Mouse (Mus musculus) CH12.LX (cell line): ENCODE measurements around the gene Clasrp. TPM values are rescaled to one million over a fixed set of nuclear protein-coding genes. Genes with fewer than 3 reads are reported as not detected.
A peak's percentile ranks its signal among the peaks of the same experiment; 100 is the strongest.

Source experiments
- DNase-seq: peaks from one replicate; pipeline ENCODE4 v3.0.0-alpha.2; 2013; ENCODE audit errors: extremely low read depth
- H3K27ac ChIP-seq: 2 replicates; pipeline ENCODE4 v1.5.1; 2012; ENCODE audit warnings: low read depth, mild to moderate bottlenecking, control low read depth, moderate library complexity; ENCODE audit not compliant: insufficient read depth
- H3K27me3 ChIP-seq: replicated peaks from 2 replicates; pipeline ENCODE3; 2012; ENCODE audit warnings: inconsistent platforms
- H3K36me3 ChIP-seq, 2 experiments: replicated peaks in 1 of 2; 2 replicates each; pipeline versions ENCODE3 to v1.6.1; 2012; ENCODE audit warnings: inconsistent platforms in 1 of 2, low read length in 1 of 2, mild to moderate bottlenecking in 1 of 2, mixed read lengths in 1 of 2, moderate library complexity in 1 of 2; ENCODE audit not compliant: control insufficient read depth in 1 of 2, insufficient read depth in 1 of 2
- H3K4me1 ChIP-seq, 2 experiments: 2 replicates each; pipeline ENCODE4 v1.6.1; 2012; ENCODE audit warnings: inconsistent platforms in 1 of 2, moderate library complexity in 1 of 2; ENCODE audit not compliant: insufficient read depth in 2 of 2, control insufficient read depth in 1 of 2
- H3K4me2 ChIP-seq: 2 replicates; pipeline ENCODE4 v1.6.1; 2012; ENCODE audit warnings: low read depth, mild to moderate bottlenecking, control low read depth; ENCODE audit not compliant: poor library complexity, insufficient read depth, severe bottlenecking
- H3K4me3 ChIP-seq, 3 experiments: fragments of 150-350 bp in 1 of 3; sonication (generic) in 1 of 3; replicated peaks in 1 of 3; 2 replicates each; pipeline versions ENCODE3 to v1.5.1; 2011 to 2012; ENCODE audit warnings: low read depth in 2 of 3, low read length in 2 of 3, mild to moderate bottlenecking in 2 of 3, moderate library complexity in 2 of 3, control low read depth in 1 of 3, improper control_type of control experiment in 1 of 3, inconsistent platforms in 1 of 3, mixed read lengths in 1 of 3; ENCODE audit not compliant: poor library complexity in 1 of 3
- H3K79me2 ChIP-seq: replicated peaks from 2 replicates; pipeline ENCODE4 v1.6.1; 2012; ENCODE audit warnings: mild to moderate bottlenecking, moderate library complexity; ENCODE audit not compliant: control insufficient read depth, poor library complexity, insufficient read depth, severe bottlenecking; ENCODE audit errors: extremely low read depth
- H3K9ac ChIP-seq: 2 replicates; pipeline ENCODE4 v1.6.1; 2012; ENCODE audit warnings: low read depth, mild to moderate bottlenecking, control low read depth, moderate library complexity; ENCODE audit not compliant: insufficient read depth
- H3K9me3 ChIP-seq: replicated peaks from 2 replicates; pipeline ENCODE3; 2012; ENCODE audit warnings: low read length, inconsistent platforms, mixed read lengths
- BHLHE40 ChIP-seq: IDR thresholded peaks from 2 replicates; pipeline ENCODE4 v1.6.1; 2011; ENCODE audit warnings: mild to moderate bottlenecking, low read depth, low read length, improper control_type of control experiment
- CHD1 ChIP-seq: IDR thresholded peaks from 2 replicates; pipeline ENCODE4 v1.6.1; 2012; ENCODE audit warnings: low read depth, low read length, improper control_type of control experiment, inconsistent platforms
- CTCF ChIP-seq, 2 experiments: IDR thresholded peaks in 1 of 2; conservative IDR thresholded peaks in 1 of 2; 2 replicates each; pipeline ENCODE4 v1.5.1; 2011 to 2012; ENCODE audit warnings: low read depth in 2 of 2, low read length in 2 of 2, improper control_type of control experiment in 1 of 2, inconsistent platforms in 1 of 2, mild to moderate bottlenecking in 1 of 2, moderate library complexity in 1 of 2
- ELF1 ChIP-seq: IDR thresholded peaks from 2 replicates; pipeline ENCODE4 v1.6.1; 2014; ENCODE audit warnings: low read depth, mild to moderate bottlenecking, inconsistent platforms, low read length, improper control_type of control experiment
- EP300 ChIP-seq: IDR thresholded peaks from 2 replicates; pipeline ENCODE4 v1.6.1; 2011; ENCODE audit warnings: low read length, improper control_type of control experiment
- ETS1 ChIP-seq: conservative IDR thresholded peaks from 2 replicates; pipeline ENCODE4 v1.6.1; 2012; ENCODE audit warnings: low read depth, mild to moderate bottlenecking, inconsistent platforms, low read length, improper control_type of control experiment, moderate library complexity
- HCFC1 ChIP-seq: IDR thresholded peaks from 2 replicates; pipeline ENCODE4 v1.6.1; 2012; ENCODE audit warnings: low read depth, mild to moderate bottlenecking, inconsistent platforms, low read length, improper control_type of control experiment
- IRF4 ChIP-seq: IDR thresholded peaks from 2 replicates; pipeline ENCODE4 v1.6.1; 2014; ENCODE audit warnings: low read depth, mild to moderate bottlenecking, inconsistent platforms, low read length, improper control_type of control experiment
- JUN ChIP-seq: IDR thresholded peaks from 2 replicates; pipeline ENCODE4 v1.6.1; 2011; ENCODE audit warnings: low read depth, mild to moderate bottlenecking, low read length, improper control_type of control experiment, moderate library complexity; ENCODE audit not compliant: insufficient read depth
- KAT2A ChIP-seq: IDR thresholded peaks from 2 replicates; pipeline ENCODE4 v1.6.1; 2012; ENCODE audit warnings: low read length, improper control_type of control experiment, inconsistent platforms; ENCODE audit not compliant: insufficient replicate concordance
- MAFK ChIP-seq: IDR thresholded peaks from 2 replicates; pipeline ENCODE4 v1.6.1; 2011; ENCODE audit warnings: low read length, improper control_type of control experiment; ENCODE audit not compliant: insufficient replicate concordance
- MAZ ChIP-seq: IDR thresholded peaks from 2 replicates; pipeline ENCODE4 v1.6.1; 2012; ENCODE audit warnings: low read depth, mild to moderate bottlenecking, inconsistent platforms, low read length, improper control_type of control experiment, moderate library complexity
- MEF2A ChIP-seq: IDR thresholded peaks from 2 replicates; pipeline ENCODE4 v1.6.1; 2014; ENCODE audit warnings: low read depth, mild to moderate bottlenecking, inconsistent platforms, low read length, improper control_type of control experiment, borderline replicate concordance
- MYC ChIP-seq: IDR thresholded peaks from 2 replicates; pipeline ENCODE4 v1.6.1; 2011; ENCODE audit warnings: low read depth, mild to moderate bottlenecking, improper control_type of control experiment, low read length
- NELFE ChIP-seq: IDR thresholded peaks from 2 replicates; pipeline ENCODE4 v1.6.1; 2011; ENCODE audit warnings: low read depth, low read length, improper control_type of control experiment
- NRF1 ChIP-seq: IDR thresholded peaks from 2 replicates; pipeline ENCODE4 v1.6.1; 2014; ENCODE audit warnings: low read depth, mild to moderate bottlenecking, inconsistent platforms, low read length, improper control_type of control experiment, moderate library complexity
- PAX5 ChIP-seq: IDR thresholded peaks from 2 replicates; pipeline ENCODE4 v1.6.1; 2012; ENCODE audit warnings: low read length, inconsistent platforms, mixed read lengths
- POLR2A ChIP-seq: IDR thresholded peaks from 2 replicates; pipeline ENCODE4 v1.6.1; 2011; ENCODE audit warnings: low read depth, mild to moderate bottlenecking, improper control_type of control experiment, low read length
- RAD21 ChIP-seq: IDR thresholded peaks from 2 replicates; pipeline ENCODE4 v1.6.1; 2011; ENCODE audit warnings: low read depth, mild to moderate bottlenecking, low read length, improper control_type of control experiment, moderate library complexity
- TBP ChIP-seq: conservative IDR thresholded peaks from 2 replicates; pipeline ENCODE4 v1.6.1; 2011; ENCODE audit warnings: low read depth, low read length, improper control_type of control experiment
- UBTF ChIP-seq: IDR thresholded peaks from 2 replicates; pipeline ENCODE4 v1.6.1; 2012; ENCODE audit warnings: low read depth, mild to moderate bottlenecking, inconsistent platforms, low read length, improper control_type of control experiment, moderate library complexity
- USF1 ChIP-seq: IDR thresholded peaks from 2 replicates; pipeline ENCODE4 v1.6.1; 2014; ENCODE audit warnings: low read depth, mild to moderate bottlenecking, inconsistent platforms, low read length, improper control_type of control experiment
- USF2 ChIP-seq: conservative IDR thresholded peaks from 2 replicates; pipeline ENCODE4 v1.6.1; 2011; ENCODE audit warnings: low read depth, low read length, improper control_type of control experiment
- ZKSCAN1 ChIP-seq: IDR thresholded peaks from 2 replicates; pipeline ENCODE4 v1.6.1; 2012; ENCODE audit warnings: low read depth, inconsistent platforms, low read length, improper control_type of control experiment, borderline replicate concordance
- ZMIZ1 ChIP-seq: IDR thresholded peaks from 2 replicates; pipeline ENCODE4 v1.6.1; 2012; ENCODE audit warnings: low read depth, mild to moderate bottlenecking, inconsistent platforms, low read length, improper control_type of control experiment
- ZNF384 ChIP-seq: IDR thresholded peaks from 2 replicates; pipeline ENCODE4 v1.6.1; 2012; ENCODE audit warnings: low read depth, low read length, improper control_type of control experiment, inconsistent platforms
- dilution Hi-C: fragments of 300-500 bp; cut with MboI; formaldehyde crosslinking; loops from 2 replicates; pipeline ENCODE4 v1.14.3; 2020; ENCODE audit warnings: low sequenced_read_pairs; ENCODE audit not compliant: extremely low pct_unique_long_range_greater_than_20kb, extremely low pct_ligation_motif_present
- in situ Hi-C: fragments of 300-500 bp; cut with MboI; formaldehyde crosslinking; loops from 3 replicates; pipeline ENCODE4 v1.14.3; 2019; ENCODE audit warnings: low sequenced_read_pairs, low pct_ligation_motif_present, low pct_unique_long_range_greater_than_20kb, mixed read lengths
- polyA plus RNA-seq: library from polyadenylated mRNA; unstranded; fragments of >175 nt; gene quantifications from 2 replicates; pipeline ENCODE4 v1.2.1, GENCODE M21; 2012; ENCODE audit warnings: low read depth; ENCODE audit not compliant: insufficient read length
- total RNA-seq, 2 experiments: library from RNA; depleted of rRNA; stranded (reverse); fragments of 300-350 nt in 1 of 2; fragments of >200 nt in 1 of 2; gene quantifications; 2 replicates each; pipeline ENCODE4 v1.2.3; 2012 to 2014

Clasrp gene
- total and polyA plus RNA-seq, 3 experiments: 14.5 to 59.4 (median 45.4) TPM

GRCm38 (mm10) chr7:19575559-19575958 lies 28.7 kb downstream of the Clasrp start:
- no peaks in the 10 kb centered on the region for H3K9me3 ChIP-seq
- no peak overlapping the region for H3K4me3 ChIP-seq
- no peaks in the 10 kb centered on the region for H3K27me3 ChIP-seq
- H3K4me2 ChIP-seq: no peak overlapping the region
- H3K36me3 ChIP-seq: peaks cover 15 to 28% of the 10 kb centered on the region in 2 experiments
- no peak for DNase-seq
- peaks cover 17 to 56% of the 10 kb centered on the region in 2 experiments for H3K4me1 ChIP-seq
- TF ChIP-seq MEF2A: no peak
- TF ChIP-seq MYC: no peak
- no peak for TF ChIP-seq UBTF
- TF ChIP-seq HCFC1: no peak
- TF ChIP-seq TBP: no peak
- no peak for TF ChIP-seq PAX5
- TF ChIP-seq MAZ: no peak
- no peak for TF ChIP-seq POLR2A
- no peak for TF ChIP-seq BHLHE40
- no peak for TF ChIP-seq CHD1
- TF ChIP-seq NELFE: no peak
- TF ChIP-seq CTCF (conservative IDR thresholded peaks at IDR 0.05 in 1 of 2, IDR thresholded peaks at IDR 0.05 in 1 of 2; ENCODE audit: low read depth in 2 of 2, low read length in 2 of 2): no peak
- no peak for TF ChIP-seq KAT2A
- no peak for TF ChIP-seq ZMIZ1
- no peak for TF ChIP-seq RAD21
- no peak for TF ChIP-seq NRF1
- no peak for TF ChIP-seq MAFK
- no peak for TF ChIP-seq ETS1
- no peak overlapping the region for H3K27ac ChIP-seq
- dilution Hi-C loops: no loop called here
- in situ Hi-C loops: loop anchor here (10.0 kb wide), 1 partner anchor 71 kb away; the partner anchor contains the start of genes Bloc1s3 and Trappc6a
- H3K79me2 ChIP-seq: peaks cover 45% of the 10 kb centered on the region
- H3K9ac ChIP-seq: no peak overlapping the region

DNA sequence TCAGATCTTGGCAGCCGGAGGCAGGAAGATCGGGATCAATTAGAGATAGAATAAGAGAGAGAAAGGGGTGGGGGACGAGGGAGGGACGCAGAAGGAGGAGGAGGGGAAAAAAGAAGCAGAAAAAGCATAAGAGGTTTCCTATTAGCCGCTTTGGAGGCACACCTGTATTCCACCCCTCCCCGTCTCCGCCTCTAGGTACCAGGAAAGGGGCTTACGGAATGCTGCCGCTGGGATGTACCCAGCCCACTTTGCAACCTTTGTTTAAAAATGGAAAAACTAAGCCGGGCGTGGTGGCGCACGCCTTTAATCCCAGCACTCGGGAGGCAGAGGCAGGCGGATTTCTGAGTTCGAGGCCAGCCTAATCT lies 30.5 kb downstream of the Clasrp start:
- DNase-seq: no peak
- H3K9ac ChIP-seq: peak overlapping the region; percentile 76; the same call in 1 of the 2 replicates
- dilution Hi-C loops (no loop called here), in situ Hi-C loops (loop anchor here (10.0 to 25.0 kb wide), 2 partner anchors 69 to 161 kb away; partner anchors contain the start of genes Bloc1s3, Ckm, Klc3 and Trappc6a)
- H3K79me2 ChIP-seq: peaks cover 42% of the 10 kb centered on the region
- no peak for TF ChIP-seq EP300
- no peak for TF ChIP-seq NELFE
- TF ChIP-seq ZNF384: no peak
- TF ChIP-seq MAFK: no peak
- TF ChIP-seq PAX5: no peak
- no peak for TF ChIP-seq USF2
- no peak for TF ChIP-seq NRF1
- no peak for TF ChIP-seq ELF1
- no peak for TF ChIP-seq JUN
- no peak for TF ChIP-seq USF1
- TF ChIP-seq ZMIZ1: no peak
- no peak for TF ChIP-seq IRF4
- no peak for TF ChIP-seq MYC
- no peak for TF ChIP-seq ZKSCAN1
- H3K27ac ChIP-seq: peak overlapping the region; percentile 77; the same call in 1 of the 2 replicates
- no peaks in the 10 kb centered on the region for H3K9me3 ChIP-seq
- peaks cover 8 to 56% of the 10 kb centered on the region in 2 experiments for H3K4me1 ChIP-seq
- peak overlapping the region; percentile 62 for H3K4me2 ChIP-seq
- peaks cover 20 to 30% of the 10 kb centered on the region in 2 experiments for H3K36me3 ChIP-seq
- H3K27me3 ChIP-seq: no peaks in the 10 kb centered on the region
- peak overlapping the region; percentile 48 to 73 (median 65) for H3K4me3 ChIP-seq
